Mouse (Mus musculus): ENCODE measurements around the gene Lin28b. TPM values are rescaled to one million over a fixed set of nuclear protein-coding genes. Genes with fewer than 3 reads are reported as not detected.

Gene Lin28b
- polyA plus RNA-seq, 1 experiment from 2014 or later: 0.61 TPM

- no peak for ATAC-seq (ENCODE audit: insufficient number of reproducible peaks, low FRiP score, low TSS enrichment, low read depth)
- Histone ChIP-seq H3K4me2 (no peak overlapping the region), H3K4me1 (no peaks in the 10 kb centered on the region), H3K36me3 (no peaks in the 10 kb centered on the region), H3K27me3 (no peaks in the 10 kb centered on the region), H3K9me3 (no peaks in the 10 kb centered on the region), H3K4me3 (no peak overlapping the region), H3K9ac (no peak overlapping the region), H3K27ac (no peak overlapping the region)
- 85% methylated on average over 9 of the region's 9 CpGs for WGBS
Measured at GRCm38 (mm10) chr10:45345217-45345616, 141.0 kb downstream of the Lin28b start.

DNA sequence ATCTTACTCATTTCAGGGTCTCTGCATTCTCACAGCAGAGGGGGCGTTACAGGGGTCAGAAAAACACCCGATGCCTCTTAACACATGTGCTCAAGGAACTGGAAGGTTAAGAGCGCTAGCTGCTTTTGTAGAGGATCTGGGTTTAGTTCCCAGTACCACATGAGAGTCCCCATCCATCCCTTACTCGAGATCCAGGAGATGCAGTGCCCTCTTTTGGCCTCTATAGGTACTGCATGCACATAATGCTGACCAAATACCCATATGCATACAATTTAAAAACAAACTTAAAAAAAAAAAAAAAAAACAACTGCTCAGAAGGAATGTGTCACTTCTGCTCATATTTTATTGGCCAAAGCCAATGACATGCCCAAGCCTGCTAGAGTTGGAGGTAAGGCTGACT lies 141.8 kb downstream of the Lin28b start:
- no peak overlapping the region for H3K4me2 ChIP-seq
- WGBS: 83% methylated on average over 4 of the region's 4 CpGs
- no peak overlapping the region for H3K9ac ChIP-seq
- H3K36me3 ChIP-seq: no peaks in the 10 kb centered on the region
- no peaks in the 10 kb centered on the region for H3K9me3 ChIP-seq
- no peak overlapping the region for H3K27ac ChIP-seq
- no peaks in the 10 kb centered on the region for H3K27me3 ChIP-seq
- no peak for ATAC-seq (ENCODE audit: insufficient number of reproducible peaks, low FRiP score, low TSS enrichment, low read depth)
- H3K4me1 ChIP-seq: no peaks in the 10 kb centered on the region
- H3K4me3 ChIP-seq: no peak overlapping the region

DNA sequence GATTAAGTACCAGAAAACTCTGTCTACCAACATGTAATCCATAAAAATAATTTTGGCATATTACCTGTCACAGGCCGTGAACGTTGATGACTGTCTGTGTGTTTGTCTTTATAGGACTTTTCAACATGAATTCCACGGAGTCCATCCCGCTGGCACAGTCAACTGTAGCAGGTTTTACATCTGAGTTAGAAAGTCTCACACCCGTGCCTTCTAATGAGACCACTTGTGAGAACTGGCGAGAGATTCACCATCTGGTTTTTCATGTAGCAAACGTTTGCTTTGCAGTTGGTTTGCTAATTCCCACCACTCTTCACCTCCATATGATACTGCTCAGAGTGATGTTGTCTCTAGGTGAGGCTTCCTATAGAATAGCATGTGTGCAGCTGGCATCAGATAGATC lies 147.1 kb downstream of the Lin28b start:
- Histone ChIP-seq H3K27me3 (peaks cover 10% of the 10 kb centered on the region), H3K27ac (no peak overlapping the region), H3K9me3 (no peaks in the 10 kb centered on the region), H3K4me1 (peaks cover 9% of the 10 kb centered on the region), H3K9ac (no peak overlapping the region), H3K4me2 (no peak overlapping the region), H3K4me3 (no peak overlapping the region), H3K36me3 (no peaks in the 10 kb centered on the region)
- WGBS: 63% methylated on average over 7 of the region's 7 CpGs
- ATAC-seq (ENCODE audit: insufficient number of reproducible peaks, low FRiP score, low TSS enrichment, low read depth): no peak

GRCm38 (mm10) chr10:45335434-45336422 lies 150.5 kb downstream of the Lin28b start, which contains the start of gene Bves:
TSS of gene Bves (plus strand) at chr10:45335772.
- ATAC-seq (ENCODE audit: insufficient number of reproducible peaks, low FRiP score, low TSS enrichment, low read depth): peak; percentile 55; the same call in 1 of the 2 replicates
- Histone ChIP-seq H3K4me2 (peak within 1 kb of the TSS; percentile 94), H3K27ac (no peak within 1 kb of the TSS), H3K9me3 (no peaks in the 10 kb centered on the region), H3K36me3 (no peaks in the 10 kb centered on the region), H3K27me3 (peaks cover 10% of the 10 kb centered on the region), H3K9ac (peak within 1 kb of the TSS; percentile 62), H3K4me1 (peaks cover 9% of the 10 kb centered on the region), H3K4me3 (peak within 1 kb of the TSS; percentile 71)
- WGBS: under 1% methylated on average over 111 of the region's 116 CpGs

GRCm38 (mm10) chr10:45334925-45335324 lies 151.3 kb downstream of the Lin28b start:
- no peak for ATAC-seq (ENCODE audit: insufficient number of reproducible peaks, low FRiP score, low TSS enrichment, low read depth)
- Histone ChIP-seq H3K4me3 (peak overlapping the region; percentile 71), H3K9me3 (no peaks in the 10 kb centered on the region), H3K27ac (no peak overlapping the region), H3K36me3 (no peaks in the 10 kb centered on the region), H3K27me3 (peaks cover 10% of the 10 kb centered on the region), H3K9ac (no peak overlapping the region), H3K4me2 (peak overlapping the region; percentile 94), H3K4me1 (peaks cover 9% of the 10 kb centered on the region)
- WGBS: 24% methylated on average over 7 of the region's 7 CpGs

DNA sequence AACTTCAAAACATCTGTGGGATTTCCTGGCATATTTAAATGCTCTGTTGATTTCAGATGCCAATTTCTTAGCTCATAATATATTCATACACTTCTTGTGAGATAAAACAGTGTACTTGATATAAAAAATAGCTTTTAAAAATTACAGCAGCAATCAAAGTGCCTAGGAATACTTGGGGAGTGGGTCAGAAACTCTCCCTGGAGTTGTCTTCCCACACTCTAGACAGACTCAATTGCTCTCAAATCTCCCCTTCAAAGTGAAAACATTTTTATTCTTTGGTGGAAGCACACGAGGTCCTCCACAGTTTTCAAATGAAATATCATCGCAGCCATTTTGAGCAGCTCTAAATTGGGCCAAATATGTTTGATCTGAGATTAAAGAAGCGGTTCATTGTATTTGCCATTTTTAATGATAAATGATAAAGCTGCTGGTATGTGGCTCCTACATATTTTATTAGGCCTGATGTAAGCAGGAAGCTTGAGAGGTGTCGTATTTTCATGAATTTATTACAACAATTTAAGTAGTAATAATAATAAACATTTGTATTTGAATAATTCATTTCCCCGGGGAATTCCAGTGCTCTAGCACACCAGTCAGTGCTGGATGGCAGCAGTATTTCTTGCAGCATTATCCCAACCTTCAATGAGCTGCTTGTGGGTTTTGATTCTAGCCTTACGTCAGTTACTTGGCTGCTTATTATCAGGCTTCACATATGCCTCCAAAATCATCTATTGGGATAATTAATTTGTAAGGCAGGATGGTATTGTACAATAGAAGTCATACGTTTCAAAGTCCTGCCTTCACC lies 157.8 kb downstream of the Lin28b start:
- 63% methylated on average over 7 of the region's 7 CpGs for WGBS
- ATAC-seq (ENCODE audit: insufficient number of reproducible peaks, low FRiP score, low TSS enrichment, low read depth): no peak
- H3K27ac ChIP-seq: no peak overlapping the region
- no peak overlapping the region for H3K9ac ChIP-seq
- H3K27me3 ChIP-seq: no peaks in the 10 kb centered on the region
- H3K4me1 ChIP-seq: no peaks in the 10 kb centered on the region
- H3K36me3 ChIP-seq: no peaks in the 10 kb centered on the region
- H3K9me3 ChIP-seq: no peaks in the 10 kb centered on the region
- H3K4me2 ChIP-seq: no peak overlapping the region
- no peak overlapping the region for H3K4me3 ChIP-seq

Other genes with a start within 250 kb of the Lin28b start
- gene Bves, start 150.6 kb downstream of the Lin28b start, polyA plus RNA-seq (2015; fragmentation: Nextera tagmentation; extraction: Ambion mirVana): 3.0 and 4.3 TPM in 2 replicates
- 14.9 and 18.4 TPM in 2 replicates for gene Hace1, start 91.4 kb upstream of the Lin28b start, polyA plus RNA-seq (2015; fragmentation: Nextera tagmentation; extraction: Ambion mirVana)

Data from limb, embryonic 15.5 days (tissue).